Mouse (Mus musculus) leukemia stem cell, adult 10-12 weeks (primary cell): ENCODE measurements around the gene Bspry. TPM values are rescaled to one million over a fixed set of nuclear protein-coding genes. Genes with fewer than 3 reads are reported as not detected.

Source experiments
- polyA plus RNA-seq: library from polyadenylated mRNA; stranded (reverse); fragments of >175 nt; gene quantifications from 2 replicates; pipeline ENCODE4 v1.2.3, GENCODE M21; 2012; ENCODE audit warnings: low replicate concordance

The Bspry gene
- polyA plus RNA-seq, result 0.38 and 1.6 TPM in 2 replicates

DNA sequence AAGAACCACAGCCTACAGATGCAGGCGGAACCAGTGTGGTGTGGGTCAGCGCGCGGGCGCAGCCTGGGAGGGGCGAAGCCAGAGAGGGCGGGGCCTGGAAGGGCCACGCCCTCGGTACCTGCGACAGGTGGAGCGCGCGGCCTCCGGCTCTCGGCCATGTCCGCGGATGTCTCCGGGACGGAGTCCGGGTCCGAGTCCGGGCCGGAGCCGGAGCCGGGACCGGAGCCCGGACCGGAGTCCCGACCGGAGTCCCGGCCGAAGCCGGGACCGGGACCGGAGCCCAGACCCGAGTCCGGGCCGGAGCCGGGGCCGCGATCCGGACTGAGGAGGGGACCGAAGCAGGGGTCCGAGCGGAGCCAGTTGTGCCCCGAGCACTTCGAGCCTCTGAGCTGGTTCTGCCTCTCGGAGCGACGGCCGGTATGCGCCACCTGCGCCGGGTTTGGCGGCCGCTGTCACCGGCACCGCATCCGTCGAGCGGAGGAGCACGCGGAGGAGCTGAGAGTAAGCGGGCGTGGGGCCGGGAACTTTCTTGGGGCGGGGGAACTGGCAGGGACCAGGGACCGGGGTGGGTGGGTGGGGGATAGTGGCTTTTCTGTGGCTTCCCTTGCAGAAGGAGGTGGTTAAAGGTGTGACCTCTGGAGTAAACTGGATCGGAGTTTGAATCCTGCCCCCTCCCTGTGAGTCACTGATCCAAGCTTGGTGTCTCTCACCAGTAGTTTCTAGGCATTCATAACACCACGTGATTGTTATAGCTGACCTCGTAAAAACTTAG, at the start of gene Bspry:
Gene Bspry (plus strand): TSS at position 117 of the 772 bp plus-strand sequence.

GRCm38 (mm10) chr4:62435081-62435480, 44.8 kb upstream of the Bspry start, which contains the start of gene Rnf183:
Gene Rnf183 (minus strand): TSS chr4:62435252.

GRCm38 (mm10) chr4:62470598-62471051, 9.2 kb upstream of the Bspry start, which contains the start of gene Wdr31:
Gene Wdr31 (minus strand): TSS chr4:62470896.

DNA sequence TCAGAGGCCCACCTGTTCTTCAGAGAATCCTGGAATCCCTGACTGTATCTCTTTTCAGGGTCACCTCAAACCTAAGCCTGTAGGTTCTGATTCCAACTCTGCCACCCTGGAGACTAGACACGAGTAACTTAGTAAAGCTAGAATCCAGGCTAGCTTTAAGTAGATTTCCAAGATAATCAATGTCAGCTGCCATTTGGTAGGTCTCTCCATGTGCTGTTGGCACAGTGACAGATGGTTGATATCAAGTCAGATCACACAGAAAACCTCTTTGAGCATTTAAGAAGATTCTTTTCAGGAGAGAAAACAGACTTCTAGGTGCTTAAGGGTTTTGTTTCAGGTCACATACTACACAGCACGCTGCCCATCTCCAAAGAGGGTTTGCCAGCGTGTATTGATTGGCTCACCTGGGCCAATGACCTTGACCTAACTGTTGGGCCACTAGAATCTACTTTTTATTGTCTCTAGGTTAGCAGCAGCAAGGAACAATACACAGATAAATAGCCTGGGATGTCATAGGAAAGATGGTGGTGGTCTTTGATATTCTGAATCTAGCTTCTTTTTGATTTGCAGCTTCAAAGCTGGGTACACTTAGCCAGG, 23.6 kb downstream of the Bspry start, which contains the start of gene Hdhd3:
Gene Hdhd3 (minus strand): TSS at position 94 of the 597 bp plus-strand sequence.

GRCm38 (mm10) chr4:62519849-62520233, 40.0 kb downstream of the Bspry start, which contains the start of gene Alad:
Gene Alad (minus strand): TSS chr4:62519918.

DNA sequence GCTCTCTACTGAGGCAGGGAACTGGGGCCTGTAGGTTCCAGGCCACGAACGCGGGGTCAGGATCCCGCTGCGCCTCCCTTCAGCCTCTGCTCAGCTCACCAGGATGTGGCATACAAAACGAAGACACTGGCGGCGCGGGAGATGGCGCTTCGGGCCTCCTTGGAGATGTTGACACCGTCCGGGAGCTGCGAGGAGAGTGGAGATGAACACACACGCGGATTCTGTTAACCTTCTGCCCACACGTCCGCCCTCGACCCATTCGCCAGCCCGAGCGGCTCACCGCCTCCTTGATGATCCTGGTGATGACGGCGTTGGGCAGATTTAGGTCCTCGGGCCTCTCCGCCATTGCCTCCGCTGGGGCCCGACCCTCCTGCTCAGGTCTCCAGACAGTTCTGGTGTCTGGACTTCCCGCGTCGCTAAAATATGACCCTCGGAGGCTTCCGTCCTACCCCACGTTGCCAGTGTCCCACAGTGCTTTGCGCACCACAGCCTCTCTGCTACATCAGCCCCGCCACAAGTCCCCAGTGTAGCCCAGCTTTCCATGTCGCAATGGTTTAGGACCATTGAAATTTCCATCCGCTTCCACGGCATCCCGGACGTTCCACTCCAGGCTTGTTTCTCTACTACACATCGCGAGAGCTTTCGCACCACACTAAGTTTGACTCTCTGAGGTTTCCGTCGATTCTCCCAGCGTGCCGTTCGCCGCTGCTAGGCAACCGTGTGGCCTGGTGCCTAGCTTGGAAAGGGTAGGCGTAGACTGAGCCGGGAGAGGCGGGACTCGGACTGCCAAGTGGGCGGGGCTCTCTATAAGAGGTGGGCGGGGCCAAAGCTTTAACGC, 45.0 kb downstream of the Bspry start, which contains the start of the genes Pole3 and 4933430I17Rik:
Gene Pole3 (minus strand): TSS at position 418 of the 838 bp plus-strand sequence.
Gene 4933430I17Rik (plus strand): TSS at position 719 of the 838 bp plus-strand sequence.

Other genes starting within 250 kb of the Bspry start
- not detected in 2 replicates for gene Zfp37, start 249.0 kb upstream of the Bspry start, polyA plus RNA-seq
- gene Slc31a2, start 217.5 kb upstream of the Bspry start, polyA plus RNA-seq, result 0.32 and 1.1 TPM in 2 replicates
- gene Fkbp15, start 119.5 kb upstream of the Bspry start, polyA plus RNA-seq, result 17.7 and 18.4 TPM in 2 replicates
- gene Slc31a1, start 119.3 kb upstream of the Bspry start, polyA plus RNA-seq, result 0.73 and 2.3 TPM in 2 replicates
- gene Cdc26, start 71.4 kb upstream of the Bspry start, polyA plus RNA-seq, result 1.3 and 8.1 TPM in 2 replicates
- 1.9 and 5.4 TPM in 2 replicates for gene Prpf4, start 71.3 kb upstream of the Bspry start, polyA plus RNA-seq
- 0.12 and 0.59 TPM in 2 replicates for gene Rnf183, start 44.8 kb upstream of the Bspry start, polyA plus RNA-seq
- gene Wdr31, start 9.2 kb upstream of the Bspry start, polyA plus RNA-seq, result 2.6 TPM in 2 replicates
- 2.6 and 7.6 TPM in 2 replicates for gene Hdhd3, start 23.4 kb downstream of the Bspry start, polyA plus RNA-seq
- gene Alad, start 39.9 kb downstream of the Bspry start, polyA plus RNA-seq, result 526 and 768 TPM in 2 replicates
- gene Pole3, start 45.0 kb downstream of the Bspry start, polyA plus RNA-seq, result 28.5 and 35.6 TPM in 2 replicates
- not detected in 2 replicates for gene 4933430I17Rik, start 45.3 kb downstream of the Bspry start, polyA plus RNA-seq
- gene Rgs3, start 79.8 kb downstream of the Bspry start, polyA plus RNA-seq, result 87.1 and 175 TPM in 2 replicates